Mouse (Mus musculus) embryo, embryonic 11 days (tissue): ENCODE measurements around the gene Srsf9.
"Not testable (repeated sequence)": the region's sequence is repeated elsewhere in the genome, so short reads cannot be mapped to it uniquely, and the experiment has no call there.

ENCODE experiments used
- DNase-seq: peaks from one replicate; pipeline ENCODE4 v3.0.0-alpha.2; 2015

Srsf9 gene

DNA sequence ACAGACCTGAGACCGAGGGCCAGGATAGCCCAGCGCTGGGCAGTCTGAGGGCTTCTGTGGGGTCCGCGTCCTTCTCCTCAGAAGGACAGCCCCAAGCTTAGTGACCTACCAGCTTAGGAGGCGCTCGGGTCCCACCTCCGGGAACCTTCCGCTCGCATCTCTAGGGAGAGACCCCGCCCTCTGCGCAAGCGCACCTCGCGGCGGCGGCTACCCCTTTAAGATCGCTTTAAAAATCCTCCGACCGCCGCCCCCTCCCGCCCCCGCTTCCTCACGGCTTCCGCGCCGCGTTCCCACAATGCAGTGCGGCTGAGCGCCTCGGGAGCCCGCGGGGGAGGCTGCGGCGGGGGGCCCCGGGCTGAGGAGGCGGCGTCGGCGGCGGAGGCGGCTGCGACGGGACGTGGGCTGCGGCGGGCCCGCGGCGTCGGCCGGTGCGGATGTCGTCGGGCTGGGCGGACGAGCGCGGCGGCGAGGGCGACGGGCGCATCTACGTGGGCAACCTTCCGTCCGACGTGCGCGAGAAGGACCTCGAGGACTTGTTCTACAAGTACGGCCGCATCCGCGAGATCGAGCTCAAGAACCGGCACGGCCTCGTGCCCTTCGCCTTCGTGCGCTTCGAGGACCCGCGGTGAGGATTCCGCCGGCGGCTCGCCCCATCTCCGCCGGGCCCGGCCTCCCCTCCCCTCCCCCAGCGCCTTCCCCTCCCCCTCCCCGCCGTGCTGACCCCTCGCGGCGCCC is at the start of gene Srsf9:
Gene Srsf9 (plus strand): TSS at position 303 of the 735 bp plus-strand sequence.
- DNase-seq, result peak; percentile 97

GRCm38 (mm10) chr5:115278053-115278452 is 48.9 kb upstream of the Srsf9 start:
- DNase-seq, result no peak

DNA sequence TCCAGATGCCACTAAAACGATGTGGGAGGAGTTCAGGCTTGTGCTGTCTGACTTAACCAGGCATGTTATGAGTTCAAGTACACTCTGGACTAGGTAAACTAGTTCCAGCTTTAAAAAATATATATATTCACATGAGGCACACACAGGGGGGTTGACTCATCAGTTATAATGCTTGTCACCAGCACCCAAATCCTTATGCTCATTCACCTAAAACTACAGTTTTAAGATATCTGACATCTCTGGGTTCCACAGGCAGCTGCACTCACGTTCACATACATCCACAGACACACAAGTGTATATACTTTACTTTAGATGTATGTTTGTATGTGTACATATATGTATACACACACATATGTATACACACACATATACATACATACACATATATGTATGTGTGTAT is 48.2 kb upstream of the Srsf9 start:
- no peak for DNase-seq

GRCm38 (mm10) chr5:115279226-115280049 is 47.5 kb upstream of the Srsf9 start, which contains the start of gene Coq5:
Coq5 (plus strand) TSS chr5:115279666.
- peak; percentile 91 for DNase-seq

DNA sequence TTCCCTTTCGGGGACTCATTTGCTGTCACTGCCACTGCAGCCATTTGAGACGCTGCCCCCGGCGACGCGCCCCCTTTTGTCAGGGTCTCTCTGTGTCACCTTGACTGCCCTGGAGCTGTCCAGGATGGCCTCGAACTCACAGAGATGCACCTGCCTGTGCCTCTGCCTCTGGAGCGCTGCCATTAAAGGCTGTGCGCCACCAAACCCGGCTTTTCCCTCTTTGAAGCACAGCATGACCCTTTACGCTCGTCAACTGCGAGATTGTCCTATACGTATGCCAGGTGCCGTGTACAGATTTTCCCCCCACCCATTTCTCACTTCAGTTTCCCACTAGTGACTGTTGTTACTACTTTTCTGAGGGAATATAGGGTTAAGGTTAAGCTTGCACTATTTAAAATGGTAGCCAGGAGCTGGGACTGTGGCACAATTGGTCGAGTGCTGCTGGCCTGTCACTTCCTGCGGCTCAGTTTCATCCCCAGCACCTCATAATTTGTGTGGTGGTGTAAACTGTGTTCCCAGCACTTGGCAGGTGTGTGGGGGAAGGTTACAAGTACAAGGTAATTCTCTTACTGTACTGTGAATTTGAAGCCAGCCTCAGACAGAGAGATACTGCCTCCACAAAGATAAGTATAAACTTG is 46.8 kb upstream of the Srsf9 start:
- peak; percentile 13 for DNase-seq

DNA sequence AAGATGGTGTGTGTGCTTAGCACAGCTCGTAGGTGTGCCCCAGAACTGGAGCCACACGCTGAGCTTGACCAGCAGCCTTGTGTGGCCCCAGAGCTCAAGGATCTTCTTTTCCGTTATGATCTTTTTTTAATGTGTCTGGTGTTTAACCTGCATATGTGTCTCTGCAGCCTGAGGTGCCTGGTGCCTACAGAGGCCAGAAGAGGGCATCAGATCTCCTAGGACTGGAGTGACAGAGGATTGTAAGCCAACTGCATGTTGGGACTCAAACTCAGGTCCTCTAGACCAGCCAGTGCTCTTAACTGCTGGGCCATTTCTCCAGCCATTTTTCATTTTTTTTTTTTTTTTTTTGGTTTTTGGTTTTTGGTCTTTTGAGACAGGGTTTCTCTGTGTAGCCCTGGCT is 42.2 kb upstream of the Srsf9 start:
- no peak for DNase-seq

DNA sequence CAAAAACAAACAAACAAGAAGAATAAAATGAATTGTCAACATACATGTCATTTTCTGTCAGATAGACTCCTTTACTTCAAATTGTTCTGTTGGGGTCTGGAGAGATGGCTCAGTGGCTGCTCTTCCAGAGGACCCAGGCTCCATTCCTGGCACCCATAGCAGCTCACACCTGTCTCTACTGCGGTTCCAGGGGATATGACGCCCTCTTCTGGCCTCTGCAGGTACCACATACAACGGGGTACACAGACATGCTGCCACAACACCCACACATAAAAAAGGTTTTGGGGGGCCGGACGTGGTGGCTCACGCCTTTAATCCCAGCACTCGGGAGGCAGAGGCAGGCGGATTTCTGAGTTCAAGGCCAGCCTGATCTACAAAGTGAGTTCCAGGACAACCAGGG is 32.8 kb upstream of the Srsf9 start:
- no peak for DNase-seq

DNA sequence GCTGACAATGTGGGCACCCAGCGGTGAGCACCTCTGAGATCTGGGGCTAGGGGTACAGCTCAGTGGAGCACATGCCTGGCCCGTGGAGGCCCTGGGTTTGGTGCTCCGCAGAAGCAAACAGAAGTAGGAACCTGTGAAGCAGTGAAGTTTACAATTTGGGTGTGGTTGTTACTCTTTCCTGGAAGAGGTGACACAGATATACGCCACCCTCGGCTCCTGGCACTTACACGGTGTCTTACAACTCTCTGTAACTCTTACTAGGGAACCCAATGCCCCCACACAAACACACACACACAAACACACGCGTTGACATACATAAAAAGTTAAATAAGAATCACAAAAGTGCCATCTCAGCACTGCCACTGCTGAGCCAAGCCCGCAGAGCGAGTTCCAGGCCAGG is 30.6 kb upstream of the Srsf9 start:
- no peak for DNase-seq

DNA sequence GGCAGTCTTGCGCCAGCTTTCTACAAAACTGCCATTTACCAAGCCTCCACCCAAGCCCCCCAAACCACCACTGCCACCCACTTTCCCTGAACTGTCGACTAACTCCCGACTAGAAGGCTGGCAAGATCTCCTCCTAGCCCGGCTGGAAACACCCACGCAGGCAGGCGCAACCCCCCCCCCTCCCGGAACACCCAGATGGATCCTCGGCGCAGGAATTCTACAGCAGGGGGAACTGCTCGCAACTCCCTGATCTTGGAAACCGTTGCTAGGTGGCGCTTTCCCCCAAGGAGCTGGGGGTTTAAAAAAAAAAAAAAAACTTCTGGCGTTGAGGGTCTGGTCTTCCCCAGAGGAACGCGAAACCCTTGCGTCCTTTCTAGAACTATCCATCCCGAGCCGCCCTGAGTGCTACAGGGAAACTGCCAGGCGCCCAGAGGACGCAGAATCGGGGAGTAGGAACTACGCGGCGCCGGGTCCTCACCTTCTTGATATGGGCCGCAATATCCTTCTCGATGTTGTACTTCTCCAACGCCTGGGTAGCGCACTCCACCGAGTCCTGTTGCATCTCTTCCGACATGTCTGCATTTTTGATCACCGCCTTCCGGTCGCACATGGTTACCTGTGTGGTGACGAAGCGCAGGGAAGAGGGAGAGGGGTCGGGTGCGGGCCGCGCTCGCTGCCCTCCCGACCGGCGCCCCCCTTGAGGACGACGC is 26.8 kb upstream of the Srsf9 start:
- DNase-seq, result peak; percentile 84

DNA sequence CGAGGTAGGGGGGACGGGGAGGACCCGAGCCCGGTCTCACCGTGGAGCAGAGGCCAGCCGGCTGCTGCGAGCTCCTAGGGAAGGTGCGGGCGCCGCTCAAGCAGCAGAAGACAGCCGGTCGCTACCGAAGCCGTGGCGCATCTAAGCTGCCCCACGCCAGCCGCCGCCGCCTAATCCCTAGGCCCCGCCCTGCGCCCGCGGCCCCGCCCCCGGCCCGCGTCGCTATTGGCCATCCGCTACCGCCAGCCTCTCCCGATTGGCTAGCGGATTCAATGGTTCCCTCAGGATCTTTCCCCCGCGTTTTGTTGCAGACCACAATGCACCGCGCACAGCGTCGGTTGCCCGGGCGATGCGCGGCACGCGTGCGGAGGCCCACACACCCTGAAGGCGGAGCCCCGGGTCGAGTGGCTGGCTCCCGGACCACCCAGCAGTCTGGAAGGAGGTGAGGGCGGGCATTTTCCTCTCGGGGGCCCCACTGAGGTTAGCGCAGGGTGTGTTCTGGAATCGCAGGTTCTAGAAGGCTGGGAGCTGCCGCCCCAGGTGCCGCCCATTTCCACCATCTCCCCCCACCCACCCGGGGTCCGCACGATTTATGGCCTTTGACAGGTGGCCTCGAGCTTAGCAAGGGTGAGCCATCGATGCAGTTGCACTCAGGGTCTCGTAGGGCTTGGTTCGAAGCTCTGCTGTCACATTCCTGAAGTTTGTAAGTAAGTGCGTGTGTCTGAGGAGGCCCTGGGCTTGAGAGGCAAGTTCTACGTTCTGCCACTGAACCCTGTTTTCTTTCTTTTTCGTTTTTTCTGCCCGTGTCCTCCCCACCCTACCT is 26.0 kb upstream of the Srsf9 start, which contains the start of gene Dynll1:
Gene Dynll1 (minus strand): TSS at position 208 of the 823 bp plus-strand sequence.
- DNase-seq, result peak; percentile 98

GRCm38 (mm10) chr5:115301615-115302014 is 25.4 kb upstream of the Srsf9 start:
- no peak for DNase-seq

DNA sequence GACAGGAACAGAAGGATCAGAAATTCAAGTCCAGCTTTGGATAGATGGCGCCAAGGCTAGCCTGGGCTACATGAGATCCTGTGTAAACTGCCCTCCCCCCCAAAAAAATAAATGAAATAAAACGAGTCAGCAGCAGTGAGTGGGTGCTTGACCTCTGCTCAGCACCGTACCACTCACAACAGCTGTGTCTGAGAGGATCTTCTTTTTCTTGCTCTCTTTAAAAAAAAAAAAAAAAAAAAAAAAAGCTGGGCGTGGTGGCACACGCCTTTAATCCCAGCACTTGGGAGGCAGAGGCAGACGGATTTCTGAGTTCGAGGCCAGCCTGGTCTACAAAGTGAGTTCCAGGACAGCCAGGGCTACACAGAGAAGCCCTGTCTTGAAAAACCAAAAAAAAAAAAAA is 24.8 kb upstream of the Srsf9 start:
- DNase-seq, result not testable (repeated sequence)

DNA sequence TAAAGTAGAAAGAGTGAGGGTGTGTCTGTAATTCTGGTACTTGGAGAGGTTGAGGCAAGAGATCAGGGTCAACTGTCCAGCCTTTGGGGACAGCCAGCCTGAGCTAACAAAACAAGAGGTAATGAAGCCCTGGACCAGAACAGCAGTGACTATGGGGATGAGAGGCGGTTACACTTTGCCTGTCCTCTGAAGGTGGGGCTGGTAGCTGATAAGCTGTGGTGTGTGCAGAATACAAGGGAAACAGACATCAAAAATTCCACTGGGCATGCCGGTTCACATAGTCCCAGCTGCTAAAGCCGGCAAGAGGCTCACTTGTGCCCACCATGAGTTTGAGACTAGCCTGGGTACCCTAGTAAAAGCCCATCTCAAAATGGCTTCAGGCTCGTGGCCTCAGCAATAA is 14.6 kb upstream of the Srsf9 start:
- no peak for DNase-seq

DNA sequence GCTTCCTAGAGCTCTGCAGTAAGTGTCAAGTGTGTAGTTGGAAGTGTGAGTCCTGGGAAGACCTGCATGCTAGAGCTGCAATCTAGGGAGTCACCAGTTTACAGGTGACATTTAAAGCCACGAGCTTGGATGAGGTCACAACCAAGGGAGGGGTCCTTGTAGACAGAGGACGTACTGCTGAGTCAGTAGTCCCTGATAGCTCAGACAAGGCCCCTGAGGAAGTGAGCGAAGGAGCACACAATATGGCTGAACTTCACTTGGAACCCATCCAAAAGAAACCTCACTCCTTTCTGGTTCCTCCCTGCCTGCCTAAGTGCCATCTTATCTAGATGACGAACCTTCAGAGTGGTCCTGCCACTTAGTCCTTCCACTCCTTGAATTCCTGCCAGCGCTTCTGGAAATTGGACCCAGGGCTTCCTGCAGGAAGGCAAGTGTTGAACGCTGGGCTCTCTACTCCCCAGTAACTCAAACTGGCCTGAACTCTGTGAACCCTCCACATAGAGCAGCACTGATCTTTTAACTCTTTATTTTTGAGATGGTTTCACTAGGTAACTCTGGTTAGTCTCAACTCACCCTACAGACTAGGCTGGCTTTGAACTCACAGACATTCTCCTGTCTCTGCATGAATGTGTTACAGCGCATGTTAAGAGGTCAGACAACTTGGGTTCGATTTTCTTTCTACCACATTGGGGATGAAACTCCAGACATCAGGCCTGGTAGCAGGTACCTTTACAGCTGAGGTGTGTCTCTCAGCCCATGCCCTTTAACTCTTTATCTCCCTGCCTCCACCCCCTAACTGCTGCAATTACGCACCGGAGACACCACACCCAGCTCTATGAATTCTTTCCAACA is 13.9 kb upstream of the Srsf9 start:
- no peak for DNase-seq

GRCm38 (mm10) chr5:115313668-115313943 is 13.4 kb upstream of the Srsf9 start:
- DNase-seq, result no peak

DNA sequence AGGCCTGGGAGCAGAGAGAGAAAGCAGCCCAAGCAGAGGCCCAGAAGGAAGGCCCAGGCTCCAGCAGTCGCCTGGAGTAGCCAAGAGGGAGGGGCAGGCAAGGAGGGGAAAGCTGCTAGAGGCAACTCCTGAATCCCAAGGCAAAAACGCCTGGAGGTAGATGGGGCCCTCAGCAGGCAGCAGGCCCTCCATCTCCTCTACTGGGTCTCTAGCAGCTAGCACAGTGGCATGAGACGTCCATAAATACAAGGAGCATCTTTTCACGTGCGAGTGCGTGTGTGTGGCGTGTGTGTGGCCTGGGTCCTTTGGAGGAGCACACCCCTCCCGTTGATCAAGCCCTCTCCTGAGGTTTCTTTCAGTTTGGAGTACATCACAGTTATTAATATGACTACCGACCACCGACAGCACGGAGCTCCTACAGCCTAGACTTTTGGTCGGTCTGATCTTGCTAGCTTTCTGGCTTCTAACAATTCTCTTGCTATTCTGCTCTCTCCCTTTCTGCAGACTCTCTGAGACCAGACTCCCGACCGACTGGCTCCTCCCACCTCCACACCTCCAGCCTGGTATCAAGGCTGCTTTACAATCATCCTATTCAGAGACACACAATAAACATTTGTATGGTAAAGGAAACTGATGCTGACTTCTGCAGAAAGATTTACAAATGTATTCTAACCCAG is 9.9 kb upstream of the Srsf9 start:
- DNase-seq, result peak; percentile 55

- DNase-seq, result peak; percentile 84
These were observed 9.2 kb upstream of the Srsf9 start for GRCm38 (mm10) chr5:115317645-115318328.

- DNase-seq, result peak; percentile 87
These were observed 7.7 kb upstream of the Srsf9 start for GRCm38 (mm10) chr5:115319004-115319940.
